ENCODE assay signal across 26 mouse cellular contexts in the genomic region with DNA sequence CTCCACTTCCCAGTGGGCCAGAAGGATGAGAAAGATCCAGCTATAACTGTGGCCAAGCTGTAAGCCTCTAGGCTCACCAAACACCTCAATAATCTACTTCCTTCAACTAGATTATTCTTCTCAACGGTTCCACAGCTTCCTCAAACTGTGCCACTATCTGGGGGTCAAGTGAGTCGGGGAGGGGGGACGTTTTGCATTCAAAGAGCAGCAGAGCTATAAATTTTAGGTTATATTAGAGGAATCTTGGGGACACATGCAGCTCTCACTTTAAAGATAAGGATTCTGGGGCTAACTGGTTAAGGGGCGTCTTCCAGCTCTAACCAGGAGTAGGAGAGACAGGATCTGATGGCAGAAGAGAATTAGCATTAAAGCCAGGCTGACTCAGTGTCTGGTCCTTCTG.
"Had no signal": no experiment of that assay in that cellular context is flagged by ENCODE, and none has a peak within 500 bp of the region (broad histone marks: within the 10 kb centered on the region; RNA-seq: fewer than 3 reads in every experiment).

No protein-coding gene starts in this region.

- H3K36me3 ChIP-seq: heart, embryonic 12.5 days; hindbrain, embryonic 10.5 days; hindbrain, embryonic 12.5 days; intestine, embryonic 15.5 days; limb, embryonic 13.5 days; limb, embryonic 15.5 days; liver, embryonic 12.5 days had no signal

- H3K4me3 ChIP-seq: heart, adult 2 months; heart, embryonic 12.5 days; hindbrain, embryonic 10.5 days; hindbrain, embryonic 12.5 days; intestine, embryonic 15.5 days; layer of hippocampus, adult 2 months; left cerebral cortex, adult 2 months; limb, embryonic 13.5 days; limb, embryonic 15.5 days; liver, embryonic 12.5 days had no signal

- H3K9me3 ChIP-seq: hindbrain, embryonic 10.5 days; hindbrain, embryonic 12.5 days; intestine, embryonic 15.5 days; limb, embryonic 13.5 days; limb, embryonic 15.5 days; liver, embryonic 12.5 days had no signal

- H3K27me3 ChIP-seq: heart, embryonic 12.5 days; hindbrain, embryonic 12.5 days; intestine, embryonic 15.5 days; limb, embryonic 13.5 days; limb, embryonic 15.5 days; liver, embryonic 12.5 days had no signal

- DNase-seq: gastrocnemius, postnatal 14 days; gastrocnemius, postnatal 36 days; heart, adult 11 months; heart, adult 2 months; heart, postnatal 10 days; heart, postnatal 4 days; kidney, adult 18-20 months; kidney, adult 8-10 months; kidney, postnatal 10 days; kidney, postnatal 25 days; kidney, postnatal 4 days; left cerebral cortex, postnatal 4 days had no signal

- H3K9ac ChIP-seq: heart, embryonic 12.5 days; hindbrain, embryonic 12.5 days; hindbrain, embryonic 14.5 days; intestine, embryonic 15.5 days; limb, embryonic 13.5 days; limb, embryonic 15.5 days; liver, embryonic 12.5 days; liver, embryonic 14.5 days had no signal

- ATAC-seq: hindbrain, embryonic 16.5 days; inflammation-experienced regulatory T-cells, adult 6 months; intestine, embryonic 15.5 days; intestine, postnatal 0 days; liver, embryonic 12.5 days had no signal

- H3K27ac ChIP-seq: heart, adult 2 months; hindbrain, embryonic 10.5 days; hindbrain, embryonic 12.5 days; hindbrain, embryonic 14.5 days; intestine, embryonic 15.5 days; layer of hippocampus, adult 2 months; left cerebral cortex, adult 2 months; limb, embryonic 13.5 days; limb, embryonic 15.5 days; liver, embryonic 12.5 days; liver, embryonic 14.5 days had no signal

- H3K4me1 ChIP-seq: hindbrain, embryonic 10.5 days; hindbrain, embryonic 12.5 days; intestine, embryonic 15.5 days; limb, embryonic 13.5 days; limb, embryonic 15.5 days; liver, embryonic 12.5 days had no signal
